Mouse (Mus musculus) kidney, embryonic 16.5 days (tissue): ENCODE data around the gene Gm26558. TPM values are rescaled to one million over a fixed set of nuclear protein-coding genes. Genes with fewer than 3 reads are reported as not detected.

ENCODE experiments used
- ATAC-seq: fragments of 200-750 bp; cut with Nextera tagmentation; 2 replicates; pipeline ENCODE4 v1.8.0; 2017; ENCODE audit warnings: moderate TSS enrichment; ENCODE audit not compliant: low FRiP score, low TSS enrichment
- H3K27ac ChIP-seq: fragments of 300-500 bp; sonication (generic); 2 replicates; pipeline ENCODE4 v1.5.1; 2014; ENCODE audit warnings: low read length
- H3K27me3 ChIP-seq: fragments of 300-500 bp; sonication (generic); 2 replicates; pipeline ENCODE4 v1.6.1; 2014; ENCODE audit warnings: low read length, control low read depth, mixed read lengths; ENCODE audit not compliant: insufficient read depth
- H3K36me3 ChIP-seq: fragments of 300-500 bp; sonication (generic); 2 replicates; pipeline ENCODE4 v1.6.1; 2014; ENCODE audit warnings: low read length, control low read depth, mixed read lengths; ENCODE audit not compliant: insufficient read depth
- H3K4me1 ChIP-seq: fragments of 300-500 bp; sonication (generic); 2 replicates; pipeline ENCODE4 v1.6.1; 2014; ENCODE audit warnings: low read length, control low read depth, mixed read lengths; ENCODE audit not compliant: insufficient read depth
- H3K4me2 ChIP-seq: fragments of 300-500 bp; sonication (generic); replicated peaks from 2 replicates; pipeline ENCODE4 v1.6.1; 2014; ENCODE audit warnings: low read depth, low read length
- H3K4me3 ChIP-seq: fragments of 300-500 bp; sonication (generic); 2 replicates; pipeline ENCODE4 v1.5.1; 2014; ENCODE audit warnings: mild to moderate bottlenecking, low read length
- H3K9ac ChIP-seq: fragments of 300-500 bp; sonication (generic); replicated peaks from 2 replicates; pipeline ENCODE4 v1.6.1; 2014; ENCODE audit warnings: low read length
- H3K9me3 ChIP-seq: fragments of 300-500 bp; sonication (generic); 2 replicates; pipeline ENCODE4 v1.6.1; 2016; ENCODE audit warnings: low read length, control low read depth
- WGBS: fragments of 180-500 bp; shearing (Covaris S2); extraction: QIAGEN DNeasy Blood & Tissue Kit; methylation state at CpG from one replicate; pipeline ENCODE4 v1.1.7; 2014; 5-methylcytosine and 5-hydroxymethylcytosine counted together
- polyA plus RNA-seq: library from polyadenylated mRNA; unstranded; fragments of >200 nt; fragmentation: Nextera tagmentation; extraction: Ambion mirVana; gene quantifications from 2 replicates; pipeline ENCODE4 v1.2.1, GENCODE M21; 2015

Gm26558 gene
- polyA plus RNA-seq, result 3.8 and 4.0 TPM in 2 replicates

DNA sequence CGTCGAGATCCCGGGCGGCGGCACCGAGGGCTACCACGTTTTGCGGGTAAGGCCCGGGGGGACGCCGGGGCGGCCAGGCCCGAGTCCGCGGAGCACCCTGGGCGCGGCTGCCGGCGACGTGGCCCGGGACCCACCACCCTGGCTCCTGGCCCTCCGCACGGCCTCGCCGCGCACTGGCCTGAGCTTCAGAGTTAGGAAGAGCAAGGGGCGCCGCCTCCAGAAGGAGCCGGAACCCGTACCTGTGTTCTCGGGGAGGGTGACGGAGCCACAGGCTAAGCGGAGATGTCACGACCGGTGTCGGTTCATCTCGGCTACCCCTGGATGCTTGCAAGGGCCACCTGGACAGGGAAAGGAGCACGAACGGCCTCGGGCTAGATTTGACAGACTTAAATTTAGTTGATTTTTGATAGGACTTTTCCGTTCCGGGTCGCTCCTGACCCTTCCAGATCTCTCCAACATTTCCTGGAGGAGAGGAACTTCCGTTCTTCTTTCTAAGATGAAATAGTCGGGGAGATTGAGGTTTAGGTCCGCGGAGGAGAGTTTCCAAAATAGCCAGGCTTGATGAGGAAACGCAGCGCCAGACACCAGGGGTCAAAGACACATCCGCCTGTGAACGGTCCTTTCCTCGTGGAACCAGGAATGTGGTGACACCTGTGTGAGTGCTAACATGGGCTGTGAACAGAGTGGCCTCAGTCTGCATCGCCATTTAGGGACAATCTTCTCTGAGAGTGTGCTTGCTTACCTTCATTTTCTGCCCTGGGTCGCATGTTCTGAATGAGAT lies at the start of gene Gm26558:
TSS of gene Gm26558 (minus strand) at position 394 of the 781 bp plus-strand sequence.
- peak within 1 kb of the TSS; percentile 91 for H3K27ac ChIP-seq
- H3K4me3 ChIP-seq, result peak within 1 kb of the TSS; percentile 89
- no peaks in the 10 kb centered on the region for H3K9me3 ChIP-seq
- H3K4me1 ChIP-seq, result peaks cover 21% of the 10 kb centered on the region
- under 1% methylated on average over 54 of the region's 54 CpGs for WGBS
- peak; percentile 89 for ATAC-seq
- 0 out of 2 replicates have a peak, but pooled peaks cover 3% of the 10 kb centered on the region for H3K27me3 ChIP-seq
- 0 out of 2 replicates have a peak, but pooled peaks cover 3% of the 10 kb centered on the region for H3K36me3 ChIP-seq
- peak within 1 kb of the TSS; percentile 97 for H3K9ac ChIP-seq
- peak within 1 kb of the TSS; percentile 89 for H3K4me2 ChIP-seq

- no peak overlapping the region for H3K4me2 ChIP-seq
- ATAC-seq, result no peak
- H3K9me3 ChIP-seq, result no peaks in the 10 kb centered on the region
- H3K36me3 ChIP-seq, result peaks cover 39% of the 10 kb centered on the region
- H3K27me3 ChIP-seq, result no peaks in the 10 kb centered on the region
- 89% methylated on average over 4 of the region's 4 CpGs for WGBS
- no peak overlapping the region for H3K4me3 ChIP-seq
- H3K9ac ChIP-seq, result no peak overlapping the region
- H3K27ac ChIP-seq, result no peak overlapping the region
- no peaks in the 10 kb centered on the region for H3K4me1 ChIP-seq
These were observed 49.0 kb upstream of the Gm26558 start for GRCm38 (mm10) chr2:70710878-70711277.

DNA sequence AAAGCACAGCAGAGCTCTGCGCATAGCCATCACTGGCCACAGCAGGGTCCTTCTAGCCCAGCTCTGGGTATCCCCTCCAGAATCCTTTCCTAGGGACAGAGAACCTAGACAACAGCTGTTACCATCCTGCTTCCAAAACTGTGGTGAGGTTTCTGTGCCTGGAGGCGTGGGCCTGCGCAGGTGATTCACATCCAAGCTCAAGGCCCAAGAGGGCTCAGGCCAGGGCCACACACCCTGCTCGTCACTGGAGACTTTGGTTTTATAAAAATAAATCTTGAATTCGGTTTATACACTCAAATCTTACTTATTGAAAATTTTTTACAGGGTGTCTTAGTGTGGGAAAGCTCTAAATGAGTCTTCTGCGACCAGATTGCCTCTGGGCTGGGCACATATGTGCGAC lies 48.3 kb upstream of the Gm26558 start:
- Histone ChIP-seq H3K27ac (no peak overlapping the region), H3K9me3 (no peaks in the 10 kb centered on the region), H3K9ac (no peak overlapping the region), H3K36me3 (peaks cover 34% of the 10 kb centered on the region), H3K4me2 (no peak overlapping the region), H3K4me3 (no peak overlapping the region), H3K4me1 (no peaks in the 10 kb centered on the region), H3K27me3 (no peaks in the 10 kb centered on the region)
- 91% methylated on average over 7 of the region's 7 CpGs for whole genome bisulfite sequencing
- no peak for ATAC-seq

- Histone ChIP-seq H3K36me3 (peaks cover 26% of the 10 kb centered on the region), H3K27me3 (no peaks in the 10 kb centered on the region), H3K4me1 (0 out of 2 replicates have a peak, but pooled peaks cover 3% of the 10 kb centered on the region), H3K4me2 (no peak overlapping the region), H3K9ac (no peak overlapping the region), H3K9me3 (no peaks in the 10 kb centered on the region), H3K27ac (no peak overlapping the region), H3K4me3 (no peak overlapping the region)
- ATAC-seq, result no peak
- 64% methylated on average over 13 of the region's 13 CpGs for WGBS
These were observed 47.2 kb upstream of the Gm26558 start for GRCm38 (mm10) chr2:70708986-70709730.

DNA sequence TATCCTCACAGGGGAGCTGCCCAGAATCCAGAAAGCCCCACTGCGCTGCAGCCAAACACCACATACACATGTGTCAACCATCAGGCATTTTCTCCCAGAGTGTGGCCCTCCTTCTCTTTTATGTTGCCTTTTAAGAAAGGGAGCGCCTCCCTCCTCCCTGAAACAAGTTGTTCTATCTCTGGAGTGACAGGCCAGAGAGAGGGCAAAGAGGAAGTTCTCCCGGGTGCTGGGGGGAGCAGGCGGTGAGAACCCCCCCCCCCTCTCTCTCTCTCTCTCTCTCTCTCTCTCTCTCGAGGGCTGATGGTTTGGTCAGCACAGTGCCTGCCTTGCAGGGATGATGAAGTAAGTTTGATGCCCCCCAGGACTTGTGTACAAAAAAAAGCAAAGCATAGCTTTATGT lies 40.5 kb upstream of the Gm26558 start:
- no peak overlapping the region for H3K4me3 ChIP-seq
- no peak for ATAC-seq
- H3K4me2 ChIP-seq, result no peak overlapping the region
- WGBS, result 28% methylated on average over 4 of the region's 5 CpGs
- H3K36me3 ChIP-seq, result no peaks in the 10 kb centered on the region
- no peak overlapping the region for H3K27ac ChIP-seq
- H3K9me3 ChIP-seq, result no peaks in the 10 kb centered on the region
- no peak overlapping the region for H3K9ac ChIP-seq
- 0 out of 2 replicates have a peak, but pooled peaks cover 3% of the 10 kb centered on the region for H3K4me1 ChIP-seq
- H3K27me3 ChIP-seq, result no peaks in the 10 kb centered on the region

- H3K27ac ChIP-seq, result no peak overlapping the region
- no peak overlapping the region for H3K9ac ChIP-seq
- H3K4me1 ChIP-seq, result 0 out of 2 replicates have a peak, but pooled peaks cover 3% of the 10 kb centered on the region
- no peak for ATAC-seq
- no peak overlapping the region for H3K4me2 ChIP-seq
- H3K9me3 ChIP-seq, result no peaks in the 10 kb centered on the region
- 57% methylated on average over 9 of the region's 9 CpGs for WGBS
- no peaks in the 10 kb centered on the region for H3K27me3 ChIP-seq
- H3K4me3 ChIP-seq, result no peak overlapping the region
- no peaks in the 10 kb centered on the region for H3K36me3 ChIP-seq
These were observed 39.7 kb upstream of the Gm26558 start for GRCm38 (mm10) chr2:70701571-70701970.

GRCm38 (mm10) chr2:70700851-70701250 lies 38.9 kb upstream of the Gm26558 start:
- H3K27me3 ChIP-seq, result no peaks in the 10 kb centered on the region
- H3K9me3 ChIP-seq, result no peaks in the 10 kb centered on the region
- H3K27ac ChIP-seq, result no peak overlapping the region
- 0 out of 2 replicates have a peak, but pooled peaks cover 3% of the 10 kb centered on the region for H3K4me1 ChIP-seq
- no peak overlapping the region for H3K4me2 ChIP-seq
- WGBS, result 74% methylated on average over 3 of the region's 3 CpGs
- no peak overlapping the region for H3K4me3 ChIP-seq
- no peak for ATAC-seq
- no peak overlapping the region for H3K9ac ChIP-seq
- H3K36me3 ChIP-seq, result no peaks in the 10 kb centered on the region

DNA sequence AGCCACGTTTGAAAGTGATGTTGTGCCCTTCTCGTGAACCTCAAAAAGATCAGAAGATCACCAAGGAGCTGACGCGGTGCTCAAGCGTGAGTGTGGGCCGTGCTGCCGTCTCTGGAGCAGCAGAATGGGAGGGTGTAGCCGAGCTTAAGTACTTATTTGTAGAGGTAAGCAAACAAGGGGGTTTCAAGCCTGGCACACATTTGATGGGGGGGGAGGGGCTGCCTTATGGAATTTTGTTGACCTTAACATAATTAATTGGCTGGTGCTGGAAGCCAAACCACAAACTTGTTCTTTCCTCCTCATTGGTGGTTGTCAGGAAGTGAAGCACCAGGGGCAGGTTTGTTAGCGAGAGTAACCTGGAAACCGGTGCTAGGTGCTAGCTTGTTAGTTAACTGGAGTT lies 33.8 kb upstream of the Gm26558 start:
- H3K27me3 ChIP-seq, result no peaks in the 10 kb centered on the region
- no peak overlapping the region for H3K9ac ChIP-seq
- ATAC-seq, result no peak
- H3K4me2 ChIP-seq, result no peak overlapping the region
- no peak overlapping the region for H3K4me3 ChIP-seq
- H3K27ac ChIP-seq, result no peak overlapping the region
- no peaks in the 10 kb centered on the region for H3K4me1 ChIP-seq
- 82% methylated on average over 10 of the region's 10 CpGs for WGBS
- H3K36me3 ChIP-seq, result peaks cover 26% of the 10 kb centered on the region
- H3K9me3 ChIP-seq, result no peaks in the 10 kb centered on the region

GRCm38 (mm10) chr2:70690195-70690594 lies 28.3 kb upstream of the Gm26558 start:
- H3K9me3 ChIP-seq, result no peaks in the 10 kb centered on the region
- ATAC-seq, result no peak

More at GRCm38 (mm10) chr2:70690195-70690594, 28.3 kb upstream of the Gm26558 start:
- Histone ChIP-seq H3K4me2 (no peak overlapping the region), H3K36me3 (peaks cover 69% of the 10 kb centered on the region), H3K4me1 (no peaks in the 10 kb centered on the region), H3K9ac (no peak overlapping the region), H3K27me3 (no peaks in the 10 kb centered on the region), H3K27ac (no peak overlapping the region), H3K4me3 (no peak overlapping the region)
- 74% methylated on average over 11 of the region's 11 CpGs for WGBS
